Mouse (Mus musculus) cerebellum, adult 2 months (tissue): ENCODE data around the gene Ncam1. TPM values are rescaled to one million over a fixed set of nuclear protein-coding genes. Genes with fewer than 3 reads are reported as not detected.

Experiments used
- DNase-seq, 2 experiments: peaks; one replicate each; pipeline ENCODE4 v3.0.0; 2021
- H3K27ac ChIP-seq: fragments of 200-500 bp; 2 replicates; pipeline ENCODE4 v1.5.1; 2012; ENCODE audit warnings: low read length, control low read depth, inconsistent platforms; ENCODE audit not compliant: insufficient read depth
- H3K27me3 ChIP-seq: fragments of 200-500 bp; 2 replicates; pipeline ENCODE4 v1.6.1; 2012; ENCODE audit warnings: inconsistent platforms, mild to moderate bottlenecking, low read length, moderate library complexity; ENCODE audit not compliant: control insufficient read depth, insufficient read depth
- H3K4me1 ChIP-seq: fragments of 200-500 bp; 2 replicates; pipeline ENCODE4 v1.6.1; 2011; ENCODE audit warnings: low read length; ENCODE audit not compliant: control insufficient read depth, insufficient read depth
- H3K4me3 ChIP-seq: fragments of 200-500 bp; replicated peaks from 2 replicates; pipeline ENCODE3; 2011; ENCODE audit warnings: mild to moderate bottlenecking, low read depth, low read length, control low read depth; ENCODE audit not compliant: insufficient read depth
- CTCF ChIP-seq: fragments of 200-500 bp; IDR thresholded peaks from 2 replicates; pipeline ENCODE4 v1.5.1; 2011; ENCODE audit warnings: low read depth, mild to moderate bottlenecking, control low read depth, low read length, moderate library complexity, borderline replicate concordance; ENCODE audit not compliant: insufficient read depth
- POLR2A ChIP-seq: fragments of 200-500 bp; IDR thresholded peaks from 2 replicates; pipeline ENCODE4 v1.6.1; 2011; ENCODE audit warnings: low read length, control low read depth, borderline replicate concordance; ENCODE audit not compliant: insufficient read depth
- WGBS: fragments of 180-500 bp; shearing (Covaris S2); methylation state at CpG from one replicate; pipeline ENCODE4 v1.1.7; 2018; 5-methylcytosine and 5-hydroxymethylcytosine counted together
- polyA plus RNA-seq: library from polyadenylated mRNA; depleted of rRNA; stranded (reverse); fragments of >200 nt; gene quantifications from 2 replicates; pipeline ENCODE4 v1.2.3, GENCODE M21; 2012

Gene Ncam1
- polyA plus RNA-seq, 1 experiment: 149 TPM

DNA sequence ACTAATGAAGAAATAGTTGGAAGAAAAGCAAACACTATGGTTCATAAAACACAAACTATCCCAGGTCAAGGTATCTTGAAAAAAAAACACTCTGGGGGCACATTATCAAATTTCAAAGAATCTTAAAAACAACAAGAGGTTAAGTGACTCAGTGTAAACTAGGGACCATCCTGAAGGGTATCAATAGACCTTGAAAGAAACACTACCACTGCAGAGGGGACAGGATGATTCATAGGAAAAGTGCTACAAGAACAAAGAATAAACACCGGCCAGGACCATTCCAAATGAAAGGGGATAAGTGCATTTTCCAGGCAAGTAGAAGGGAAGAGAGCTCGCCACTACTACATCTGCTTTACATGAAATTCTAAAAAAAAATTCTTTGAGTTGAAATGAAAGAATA, 32.1 kb downstream of the Ncam1 start:
- Histone ChIP-seq H3K4me3 (no peak overlapping the region), H3K4me1 (peaks cover 3% of the 10 kb centered on the region; the same call in 1 of the 2 replicates), H3K27ac (no peak overlapping the region), H3K27me3 (no peaks in the 10 kb centered on the region)
- no peak for DNase-seq
- 87% methylated on average over 2 of the region's 2 CpGs for WGBS
- TF ChIP-seq CTCF: no peak

DNA sequence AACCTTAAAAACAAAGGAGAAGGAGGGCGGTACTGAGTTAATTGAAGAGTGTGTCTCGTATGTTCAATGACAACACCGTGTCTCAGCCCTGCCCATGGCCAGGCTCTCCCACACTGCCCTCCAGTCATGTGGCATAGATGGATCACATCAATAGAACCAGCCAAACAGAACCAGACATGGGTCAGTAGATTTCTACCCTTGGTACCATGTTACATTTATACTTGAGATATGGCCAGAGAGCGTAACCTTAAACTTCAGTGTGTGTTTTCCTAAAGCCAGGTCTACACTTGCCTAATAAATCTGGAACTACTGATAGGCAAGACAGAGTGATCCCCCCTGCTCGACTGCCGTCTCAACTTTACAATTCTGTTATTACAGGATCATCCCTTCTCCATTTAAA, 38.2 kb downstream of the Ncam1 start:
- DNase-seq: no peak
- H3K27me3 ChIP-seq: no peaks in the 10 kb centered on the region
- WGBS: 90% methylated on average over 6 of the region's 6 CpGs
- TF ChIP-seq POLR2A: no peak
- TF ChIP-seq CTCF: no peak
- no peak overlapping the region for H3K27ac ChIP-seq
- peaks cover 19% of the 10 kb centered on the region for H3K4me1 ChIP-seq
- H3K4me3 ChIP-seq: no peak overlapping the region

DNA sequence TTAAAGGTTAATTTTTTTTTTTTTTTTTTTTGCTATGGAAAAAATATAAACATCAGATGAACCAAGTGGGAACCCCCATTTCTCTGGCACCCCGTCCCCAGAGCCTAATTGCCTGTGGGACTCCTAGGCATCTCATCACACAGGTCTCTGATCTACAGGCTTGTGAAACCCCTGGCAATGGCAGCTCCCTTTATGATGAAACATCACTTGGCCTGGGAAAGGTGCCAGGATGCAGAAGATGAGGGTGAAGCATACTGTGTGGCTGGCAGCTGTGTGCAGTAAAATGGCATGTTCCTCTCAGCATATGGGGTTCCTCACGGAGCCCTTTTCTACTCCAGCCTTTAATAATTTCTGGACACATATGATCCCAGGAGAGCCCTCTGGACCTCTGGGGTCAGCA, 40.3 kb downstream of the Ncam1 start:
- no peaks in the 10 kb centered on the region for H3K27me3 ChIP-seq
- WGBS: 8% methylated on average over 2 of the region's 2 CpGs
- TF ChIP-seq POLR2A: no peak
- TF ChIP-seq CTCF: no peak

DNA sequence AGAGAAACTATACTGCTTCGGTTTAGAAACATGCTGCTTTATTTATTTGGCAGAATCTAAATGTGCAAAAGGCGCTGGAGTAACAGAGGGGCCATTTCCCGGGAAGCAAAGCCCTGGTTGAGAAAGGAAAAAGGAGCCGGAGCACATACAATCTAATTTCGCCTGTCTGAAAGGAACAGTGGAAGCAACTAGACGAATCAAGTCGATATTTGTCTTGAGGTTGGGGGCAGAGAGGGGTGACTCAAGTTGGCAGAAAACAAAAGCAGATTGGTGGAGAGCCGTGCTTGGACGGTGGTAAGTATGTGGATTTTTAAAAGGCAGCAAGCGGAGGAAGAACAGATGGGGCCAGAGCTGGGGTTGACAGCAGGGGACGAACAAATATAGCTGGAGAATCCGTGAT, 40.7 kb downstream of the Ncam1 start:
- peaks cover 28% of the 10 kb centered on the region for H3K4me1 ChIP-seq
- 3% methylated on average over 12 of the region's 12 CpGs for WGBS
- H3K4me3 ChIP-seq: peak overlapping the region; percentile 21
- TF ChIP-seq POLR2A (peak; percentile 19; the same call in 1 of the 2 replicates), CTCF (no peak)
- peak overlapping the region; percentile 71 for H3K27ac ChIP-seq
- no peaks in the 10 kb centered on the region for H3K27me3 ChIP-seq
- peak; percentile 84 to 93 for DNase-seq

More for the DNA sequence above, 40.3 kb downstream of the Ncam1 start:
- Histone ChIP-seq H3K4me1 (peaks cover 28% of the 10 kb centered on the region), H3K4me3 (peak overlapping the region; percentile 15), H3K27ac (peak overlapping the region; percentile 95)
- DNase-seq: peak; percentile 79

DNA sequence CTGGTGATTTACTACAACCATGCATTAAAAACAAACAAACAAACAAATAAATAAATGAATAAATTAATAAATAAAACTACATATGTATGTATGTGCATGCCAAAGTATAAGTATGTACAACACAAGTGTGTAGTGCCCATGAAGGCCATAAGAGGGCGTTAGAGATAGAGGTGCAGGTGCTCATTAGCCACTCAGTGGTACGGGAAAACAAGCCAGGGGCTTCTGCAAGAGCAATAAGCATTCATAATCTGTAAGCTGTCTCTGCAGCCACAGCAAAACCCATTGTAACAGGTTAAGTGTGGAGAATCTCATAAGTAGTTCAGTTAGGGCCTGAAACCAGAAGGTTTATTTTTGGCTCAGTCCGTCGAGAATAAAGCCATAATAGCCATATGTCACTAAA, 41.1 kb downstream of the Ncam1 start:
- DNase-seq: peak in 1 of 2 experiments; percentile 48
- Histone ChIP-seq H3K4me3 (peak overlapping the region; percentile 21), H3K4me1 (peaks cover 28% of the 10 kb centered on the region), H3K27me3 (no peaks in the 10 kb centered on the region), H3K27ac (peak overlapping the region; percentile 71; the same call in 1 of the 2 replicates)
- 14% methylated on average over 4 of the region's 4 CpGs for WGBS
- TF ChIP-seq CTCF: 0 out of 2 replicates have a peak, but pooled peaks have one; percentile 16
- TF ChIP-seq POLR2A: no peak

DNA sequence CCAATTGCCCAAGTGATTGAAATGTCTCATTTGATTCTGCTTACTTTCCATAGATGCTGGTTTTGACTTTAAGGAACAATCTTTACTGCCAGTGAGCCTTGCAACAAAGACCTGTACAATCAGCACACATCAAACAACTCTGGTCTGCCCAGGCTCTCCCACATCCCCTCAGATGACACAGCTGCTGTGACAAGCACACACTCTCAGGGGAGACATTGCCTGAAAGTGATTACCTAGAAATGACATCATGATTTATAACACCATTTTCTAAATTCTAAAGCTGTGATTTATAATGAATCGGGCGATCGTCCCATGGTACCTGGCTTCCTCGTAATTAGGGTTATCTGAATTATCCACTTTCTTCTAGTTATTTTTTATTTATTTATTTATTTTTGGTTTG, 42.0 kb downstream of the Ncam1 start:
- H3K4me1 ChIP-seq: peaks cover 29% of the 10 kb centered on the region
- no peak for TF ChIP-seq POLR2A
- TF ChIP-seq CTCF: no peak
- no peaks in the 10 kb centered on the region for H3K27me3 ChIP-seq
- peak overlapping the region; percentile 72; the same call in 1 of the 2 replicates for H3K27ac ChIP-seq
- no peak for DNase-seq
- no peak overlapping the region for H3K4me3 ChIP-seq
- 96% methylated on average over 4 of the region's 4 CpGs for WGBS

DNA sequence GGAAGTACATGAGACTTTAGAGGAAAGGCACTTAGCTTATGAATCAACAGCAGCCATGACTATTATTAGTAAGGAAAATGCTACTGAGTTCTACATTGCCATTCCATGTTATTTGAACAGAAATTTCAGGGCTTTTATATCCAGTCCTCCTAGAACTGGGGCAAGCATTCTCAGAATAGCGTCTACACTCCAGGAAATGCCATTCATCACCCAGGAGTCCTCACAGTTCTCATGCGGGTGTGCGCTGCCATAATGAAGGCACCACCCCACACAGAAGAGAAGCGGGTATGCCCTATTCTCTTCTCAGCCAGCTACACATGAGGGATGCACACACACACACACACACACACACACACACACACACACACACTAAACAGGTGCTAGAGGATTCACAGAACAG, 43.5 kb downstream of the Ncam1 start:
- H3K4me3 ChIP-seq: no peak overlapping the region
- no peak for TF ChIP-seq CTCF
- TF ChIP-seq POLR2A: no peak
- H3K27me3 ChIP-seq: no peaks in the 10 kb centered on the region
- DNase-seq: no peak
- H3K27ac ChIP-seq: peak overlapping the region; percentile 74
- H3K4me1 ChIP-seq: peaks cover 35% of the 10 kb centered on the region
- 25% methylated on average over 4 of the region's 4 CpGs for WGBS

DNA sequence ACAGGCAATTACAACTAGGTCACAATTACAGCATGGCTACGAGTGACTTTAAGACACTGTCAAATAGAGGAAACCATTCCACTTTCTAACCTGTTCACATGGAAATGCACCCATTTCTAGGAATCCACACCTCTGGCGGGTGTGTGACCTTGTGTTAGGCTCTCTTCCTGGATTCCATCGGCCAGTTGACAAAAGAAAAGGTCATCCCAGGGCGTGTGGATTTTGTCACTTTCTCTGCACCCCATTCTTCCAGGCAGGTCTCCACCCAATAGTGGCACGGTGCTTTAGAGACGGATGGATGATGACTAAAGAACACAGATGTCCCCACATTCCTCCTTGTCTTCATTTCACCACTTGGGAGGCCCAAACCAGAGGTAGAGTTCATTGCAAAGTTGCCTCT, 47.3 kb downstream of the Ncam1 start:
- H3K27ac ChIP-seq: no peak overlapping the region
- no peak for DNase-seq
- no peaks in the 10 kb centered on the region for H3K27me3 ChIP-seq
- peaks cover 28% of the 10 kb centered on the region for H3K4me1 ChIP-seq
- WGBS: 64% methylated on average over 6 of the region's 6 CpGs
- no peak overlapping the region for H3K4me3 ChIP-seq
- TF ChIP-seq POLR2A (no peak), CTCF (no peak)
